Mouse (Mus musculus) lung, embryonic 14.5 days (tissue): ENCODE results near the gene Pip5k1c. TPM values are rescaled to one million over a fixed set of nuclear protein-coding genes. Genes with fewer than 3 reads are reported as not detected.

ENCODE experiments used
- ATAC-seq: fragments of 200-750 bp; cut with Nextera tagmentation; 2 replicates; pipeline ENCODE4 v1.8.0; 2017; ENCODE audit warnings: mild to moderate bottlenecking, moderate TSS enrichment, moderate library complexity; ENCODE audit not compliant: insufficient read depth
- DNase-seq: peaks from one replicate; pipeline ENCODE4 v3.0.0-alpha.2; 2015
- H3K27ac ChIP-seq: fragments of 300-500 bp; sonication (generic); 2 replicates; pipeline ENCODE4 v1.5.1; 2014; ENCODE audit warnings: low read depth, mild to moderate bottlenecking, moderate library complexity
- H3K27me3 ChIP-seq: fragments of 300-500 bp; sonication (generic); 2 replicates; pipeline ENCODE4 v1.6.1; 2014; ENCODE audit warnings: low read length, control low read depth; ENCODE audit not compliant: insufficient read depth
- H3K36me3 ChIP-seq: fragments of 300-500 bp; sonication (generic); 2 replicates; pipeline ENCODE4 v1.6.1; 2014; ENCODE audit warnings: control low read depth; ENCODE audit not compliant: insufficient read depth
- H3K4me1 ChIP-seq: fragments of 300-500 bp; sonication (generic); 2 replicates; pipeline ENCODE4 v1.6.1; 2014; ENCODE audit warnings: antibody characterized with exemption, control low read depth; ENCODE audit not compliant: insufficient read depth
- H3K4me2 ChIP-seq: fragments of 300-500 bp; sonication (generic); 2 replicates; pipeline ENCODE4 v1.6.1; 2014; ENCODE audit warnings: mild to moderate bottlenecking
- H3K4me3 ChIP-seq: fragments of 300-500 bp; sonication (generic); 2 replicates; pipeline ENCODE4 v1.5.1; 2014; ENCODE audit warnings: low read depth, low read length
- H3K9ac ChIP-seq: fragments of 300-500 bp; sonication (generic); 2 replicates; pipeline ENCODE4 v1.6.1; 2014
- H3K9me3 ChIP-seq: fragments of 300-500 bp; sonication (generic); 2 replicates; pipeline ENCODE4 v1.6.1; 2016; ENCODE audit warnings: low read depth, low read length, control low read depth
- CTCF ChIP-seq: IDR thresholded peaks from 2 replicates; pipeline ENCODE4 v1.5.1; 2016; ENCODE audit warnings: antibody characterized with exemption, low read depth
- WGBS: fragments of 180-500 bp; shearing (Covaris S2); extraction: QIAGEN DNeasy Blood & Tissue Kit; methylation state at CpG from one replicate; pipeline ENCODE4 v1.1.7; 2014; 5-methylcytosine and 5-hydroxymethylcytosine counted together
- polyA plus RNA-seq: library from polyadenylated mRNA; unstranded; fragments of >200 nt; fragmentation: Nextera tagmentation; extraction: Ambion mirVana; gene quantifications from 2 replicates; pipeline ENCODE4 v1.2.1, GENCODE M21; 2014

The Pip5k1c gene
- polyA plus RNA-seq, 1 experiment from 2014 or later: 58.6 TPM

GRCm38 (mm10) chr10:81279496-81279895, 13.3 kb upstream of the Pip5k1c start:
- 23% methylated on average over 10 of the region's 10 CpGs for WGBS
- Histone ChIP-seq H3K36me3 (0 out of 2 replicates have a peak, but pooled peaks cover 1% of the 10 kb centered on the region), H3K4me3 (no peak overlapping the region), H3K4me1 (no peaks in the 10 kb centered on the region), H3K9ac (peak overlapping the region; percentile 9; the same call in 1 of the 2 replicates), H3K27ac (no peak overlapping the region), H3K27me3 (peaks cover 27% of the 10 kb centered on the region), H3K9me3 (no peaks in the 10 kb centered on the region), H3K4me2 (no peak overlapping the region)
- no peak for ATAC-seq
- peak; percentile 67 for DNase-seq
- TF ChIP-seq CTCF: no peak

GRCm38 (mm10) chr10:81284189-81284588, 8.6 kb upstream of the Pip5k1c start:
- H3K9ac ChIP-seq: no peak overlapping the region
- ATAC-seq: no peak
- no peak for TF ChIP-seq CTCF
- peak overlapping the region; percentile 40; the same call in 1 of the 2 replicates for H3K4me3 ChIP-seq
- no peak for DNase-seq
- H3K4me1 ChIP-seq: no peaks in the 10 kb centered on the region
- H3K4me2 ChIP-seq: peak overlapping the region; percentile 66; the same call in 1 of the 2 replicates
- H3K9me3 ChIP-seq: no peaks in the 10 kb centered on the region
- H3K27ac ChIP-seq: peak overlapping the region; percentile 6; the same call in 1 of the 2 replicates
- H3K27me3 ChIP-seq: peaks cover 36% of the 10 kb centered on the region
- no peaks in the 10 kb centered on the region for H3K36me3 ChIP-seq
- WGBS: 37% methylated on average over 6 of the region's 6 CpGs

- 9% methylated on average over 17 of the region's 17 CpGs for WGBS
- DNase-seq: peak; percentile 59
- Histone ChIP-seq H3K27me3 (peaks cover 34% of the 10 kb centered on the region), H3K9ac (peak overlapping the region; percentile 13), H3K9me3 (no peaks in the 10 kb centered on the region), H3K4me1 (no peaks in the 10 kb centered on the region), H3K4me3 (peak overlapping the region; percentile 40), H3K4me2 (peak overlapping the region; percentile 66), H3K27ac (peak overlapping the region; percentile 6), H3K36me3 (no peaks in the 10 kb centered on the region)
- ATAC-seq: peak; percentile 26; the same call in 1 of the 2 replicates
- no peak for TF ChIP-seq CTCF
Observed at GRCm38 (mm10) chr10:81284719-81285118, 8.0 kb upstream of the Pip5k1c start.

- peak overlapping the region; percentile 6; the same call in 1 of the 2 replicates for H3K27ac ChIP-seq
- H3K27me3 ChIP-seq: peaks cover 39% of the 10 kb centered on the region
- ATAC-seq: peak; percentile 69
- no peaks in the 10 kb centered on the region for H3K9me3 ChIP-seq
- peak overlapping the region; percentile 47 for H3K9ac ChIP-seq
- TF ChIP-seq CTCF: peak; percentile 22; the same call in 1 of the 2 replicates
- peak overlapping the region; percentile 40 for H3K4me3 ChIP-seq
- no peaks in the 10 kb centered on the region for H3K4me1 ChIP-seq
- DNase-seq: peak; percentile 96
- H3K36me3 ChIP-seq: no peaks in the 10 kb centered on the region
- peak overlapping the region; percentile 66 for H3K4me2 ChIP-seq
- WGBS: 1% methylated on average over 54 of the region's 54 CpGs
Observed at GRCm38 (mm10) chr10:81285694-81286450, 6.9 kb upstream of the Pip5k1c start.

GRCm38 (mm10) chr10:81286586-81286985, 6.2 kb upstream of the Pip5k1c start:
- peak overlapping the region; percentile 66; the same call in 1 of the 2 replicates for H3K4me2 ChIP-seq
- no peak overlapping the region for H3K27ac ChIP-seq
- 0 out of 2 replicates have a peak, but pooled peaks cover 2% of the 10 kb centered on the region for H3K4me1 ChIP-seq
- DNase-seq (no peak), ATAC-seq (no peak)
- H3K9ac ChIP-seq: no peak overlapping the region
- H3K27me3 ChIP-seq: peaks cover 43% of the 10 kb centered on the region
- WGBS: 29% methylated on average over 6 of the region's 6 CpGs
- H3K4me3 ChIP-seq: no peak overlapping the region
- no peak for TF ChIP-seq CTCF
- H3K9me3 ChIP-seq: no peaks in the 10 kb centered on the region
- H3K36me3 ChIP-seq: no peaks in the 10 kb centered on the region

- peaks cover 43% of the 10 kb centered on the region for H3K27me3 ChIP-seq
- H3K4me1 ChIP-seq: 0 out of 2 replicates have a peak, but pooled peaks cover 2% of the 10 kb centered on the region
- ATAC-seq (no peak), DNase-seq (peak; percentile 60)
- H3K4me2 ChIP-seq: peak overlapping the region; percentile 33
- H3K27ac ChIP-seq: no peak overlapping the region
- H3K9ac ChIP-seq: no peak overlapping the region
- H3K9me3 ChIP-seq: no peaks in the 10 kb centered on the region
- no peaks in the 10 kb centered on the region for H3K36me3 ChIP-seq
- no peak overlapping the region for H3K4me3 ChIP-seq
- peak; percentile 94 for TF ChIP-seq CTCF
- 56% methylated on average over 8 of the region's 8 CpGs for WGBS
Observed at GRCm38 (mm10) chr10:81287513-81288157, 5.1 kb upstream of the Pip5k1c start.

GRCm38 (mm10) chr10:81288601-81289000, 4.2 kb upstream of the Pip5k1c start:
- ATAC-seq (no peak), DNase-seq (peak; percentile 66)
- TF ChIP-seq CTCF: peak; percentile 74
- WGBS: 29% methylated on average over 6 of the region's 6 CpGs
- Histone ChIP-seq H3K9ac (no peak overlapping the region), H3K4me1 (peaks cover 4% of the 10 kb centered on the region), H3K36me3 (no peaks in the 10 kb centered on the region), H3K4me3 (no peak overlapping the region), H3K27ac (no peak overlapping the region), H3K27me3 (peaks cover 34% of the 10 kb centered on the region), H3K4me2 (no peak overlapping the region; the same call in 1 of the 2 replicates), H3K9me3 (no peaks in the 10 kb centered on the region)
